Mouse (Mus musculus) hematopoietic multipotent progenitor cell, adult 10-12 weeks (in vitro differentiated cells): ENCODE data around the gene Stk16. TPM values are rescaled to one million over a fixed set of nuclear protein-coding genes. Genes with fewer than 3 reads are reported as not detected.

Experiments used
- polyA plus RNA-seq: library from polyadenylated mRNA; stranded (reverse); fragments of >175 nt; gene quantifications from 2 replicates; pipeline ENCODE4 v1.2.3, GENCODE M21; 2012; ENCODE audit warnings: low replicate concordance

The Stk16 gene
- 61.2 and 158 TPM in 2 replicates for polyA plus RNA-seq

DNA sequence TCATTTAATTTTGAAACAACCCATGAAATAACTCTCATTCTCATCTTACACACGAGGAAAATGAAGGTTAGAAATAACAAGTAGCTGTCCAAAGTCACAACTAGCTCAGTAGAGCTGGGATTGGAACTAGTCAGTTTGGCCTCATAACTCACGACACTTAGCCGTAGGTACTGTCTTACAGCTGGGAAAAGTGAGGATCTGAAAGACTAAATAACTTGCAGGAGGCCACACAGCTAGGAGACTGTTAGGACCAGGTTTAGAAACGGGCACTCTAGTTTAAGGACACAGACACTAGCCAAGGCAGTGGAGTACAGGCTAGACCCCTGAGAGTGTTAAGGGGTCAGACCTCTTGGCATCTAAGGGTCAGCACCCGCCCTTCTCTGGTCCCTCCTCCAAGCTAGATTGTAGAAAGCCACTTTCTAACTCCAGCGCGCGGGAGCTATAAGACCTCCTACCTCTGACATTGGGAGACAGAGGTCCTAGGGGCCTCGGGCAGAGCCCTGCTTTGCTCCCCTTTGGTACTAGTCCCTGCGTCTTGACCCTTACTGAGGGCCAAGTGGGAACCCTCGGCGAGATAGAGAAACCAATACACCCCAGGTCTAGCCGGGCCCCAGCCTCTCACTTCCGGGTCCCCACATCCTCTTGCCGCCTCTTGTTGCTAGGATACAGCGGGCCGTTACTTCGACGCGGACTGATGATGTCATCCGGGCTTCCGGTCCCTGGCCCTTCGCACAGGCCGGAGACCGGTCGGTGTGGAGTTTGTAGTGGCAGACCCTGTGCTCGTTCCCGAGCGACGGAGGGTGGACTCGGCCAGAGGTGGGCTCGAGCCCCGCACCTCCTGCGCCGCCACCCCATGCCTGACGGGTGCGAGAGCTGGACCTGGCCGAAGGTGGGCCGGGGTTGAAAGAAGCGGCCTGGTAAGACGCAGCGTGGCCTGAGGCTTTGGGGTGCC lies at the start of gene Stk16, which contains the start of gene Glb1l:
Gene Stk16 (plus strand): TSS at position 703 of the 952 bp plus-strand sequence.
Gene Glb1l (minus strand): TSS at position 678 of the 952 bp plus-strand sequence.

GRCm38 (mm10) chr1:75168472-75169464 lies 41.9 kb upstream of the Stk16 start, which contains the start of gene Zfand2b:
TSS of gene Zfand2b (plus strand) at chr1:75168646.

DNA sequence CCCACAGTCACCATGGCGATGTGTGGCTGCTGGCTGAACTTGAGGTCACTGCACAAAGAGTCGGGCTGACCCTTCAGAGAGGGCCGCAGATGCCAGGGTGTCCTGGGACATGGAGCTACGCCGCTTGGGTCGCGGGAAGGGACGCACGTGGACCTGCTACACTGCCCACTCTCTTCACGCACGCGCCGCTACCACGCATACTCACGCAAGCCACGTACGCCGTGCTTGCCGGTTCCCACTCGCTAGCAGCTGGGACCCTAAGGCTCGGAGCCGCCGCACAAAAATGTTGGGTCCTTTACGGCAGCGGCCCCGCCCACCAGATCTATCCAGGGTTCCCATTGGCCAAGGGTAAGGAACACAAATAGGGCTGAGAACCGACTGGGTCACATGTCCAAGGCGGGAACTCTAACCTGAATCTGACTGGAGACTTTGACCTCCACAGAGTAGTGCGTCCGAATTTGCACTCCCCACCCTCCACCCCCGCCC lies 30.5 kb upstream of the Stk16 start, which contains the start of gene Abcb6:
Gene Abcb6 (minus strand): TSS at position 288 of the 486 bp plus-strand sequence.

DNA sequence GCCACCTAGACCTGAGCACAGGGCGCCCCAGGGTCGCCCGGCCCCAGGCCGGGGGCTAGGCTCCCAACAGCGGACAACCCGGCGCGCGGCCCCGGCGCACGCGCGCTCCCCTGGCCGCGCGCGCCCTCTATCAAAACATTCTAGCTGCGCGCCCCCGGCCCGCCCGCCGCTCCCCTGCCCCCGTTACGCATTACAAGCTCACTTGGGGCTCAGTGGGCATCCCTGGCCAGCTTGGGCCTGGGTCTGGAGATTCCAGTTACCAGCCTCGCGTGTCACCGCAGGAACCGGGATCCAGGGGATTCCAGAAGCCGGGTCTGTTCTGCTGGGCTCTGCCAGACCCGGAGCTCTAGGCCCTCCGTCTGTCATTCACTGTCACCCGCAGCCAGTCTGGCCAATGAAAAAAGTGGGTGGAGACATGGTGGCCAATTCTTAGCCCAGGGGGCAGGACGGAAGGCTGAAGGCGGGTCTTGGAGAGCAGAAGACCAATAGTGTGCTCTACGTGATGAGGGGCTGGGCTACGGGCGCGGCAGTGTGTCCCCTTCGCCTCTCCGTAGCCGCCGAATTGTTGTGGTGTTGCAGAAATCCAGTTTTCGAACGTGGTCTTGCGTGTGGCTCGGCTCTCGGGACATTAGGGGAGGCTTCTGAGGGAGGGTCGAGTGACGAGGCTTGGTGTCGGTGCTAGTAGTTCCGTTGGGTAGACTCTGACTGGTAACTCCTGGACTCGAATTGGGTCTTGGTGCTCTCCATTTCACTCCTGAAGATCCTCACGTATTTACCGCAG lies 18.8 kb upstream of the Stk16 start, which contains the start of the genes Ankzf1 and Atg9a:
Gene Ankzf1 (plus strand): TSS at position 530 of the 781 bp plus-strand sequence.
Gene Atg9a (minus strand): TSS at position 575 of the 781 bp plus-strand sequence.

GRCm38 (mm10) chr1:75219531-75219930 lies 8.9 kb downstream of the Stk16 start, which contains the start of gene Tuba4a:
TSS of gene Tuba4a (minus strand) at chr1:75219865.

GRCm38 (mm10) chr1:75231664-75232152 lies 21.1 kb downstream of the Stk16 start, which contains the start of gene A630095N17Rik:
TSS of gene A630095N17Rik (minus strand) at chr1:75232102.

GRCm38 (mm10) chr1:75236117-75237050 lies 25.7 kb downstream of the Stk16 start, which contains the start of gene Dnajb2:
TSS of gene Dnajb2 (plus strand) at chr1:75236406.

DNA sequence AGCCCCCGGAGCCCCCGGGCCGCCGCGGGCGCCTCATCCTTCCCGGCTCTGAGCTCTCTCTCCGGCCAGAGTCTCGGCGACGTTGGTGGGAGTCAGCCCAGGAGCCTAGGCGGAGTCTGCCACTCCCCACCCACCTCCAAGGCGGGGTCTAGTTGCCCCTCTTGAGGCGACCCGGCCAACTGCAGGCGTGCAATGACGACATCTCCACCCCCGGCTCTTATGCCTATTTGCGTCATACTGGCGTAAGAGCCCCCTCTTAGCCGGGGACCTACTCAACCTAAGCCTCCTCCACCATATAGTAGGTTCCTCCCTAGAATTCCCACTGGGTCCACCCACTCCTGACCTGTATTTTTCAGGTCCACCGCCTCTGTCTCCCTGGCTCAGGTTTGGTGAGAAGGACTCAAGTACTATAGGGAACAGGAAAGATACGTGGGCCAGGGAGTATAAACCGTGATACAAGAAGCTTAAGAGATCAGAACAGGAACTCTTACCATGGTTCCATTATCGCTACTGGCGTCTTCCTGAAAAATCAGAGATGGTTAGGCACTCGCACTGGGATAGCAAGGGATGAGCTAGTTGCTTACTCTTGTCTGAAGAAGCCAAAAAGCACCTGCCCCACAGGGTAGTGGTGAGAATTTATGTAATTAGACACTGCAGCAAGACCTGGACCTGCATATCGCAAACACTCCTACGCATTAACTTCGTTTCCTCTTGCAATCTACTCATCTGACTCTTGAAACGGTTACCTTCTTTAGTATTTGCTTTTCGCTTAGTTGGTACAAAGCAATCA lies 53.6 kb downstream of the Stk16 start, which contains the start of gene Ptprn:
Gene Ptprn (minus strand): TSS at position 412 of the 790 bp plus-strand sequence.

Other genes with a start within 250 kb of the Stk16 start
- gene Nhej1, start 85.6 kb upstream of the Stk16 start, polyA plus RNA-seq = 0.49 and 0.71 TPM in 2 replicates
- gene Slc23a3, start 76.9 kb upstream of the Stk16 start, polyA plus RNA-seq = 0.15 TPM in 1 of 2 replicates, not detected in the other
- gene Cnppd1, start 68.1 kb upstream of the Stk16 start, polyA plus RNA-seq = 63.0 and 65.5 TPM in 2 replicates
- gene Retreg2, start 68.1 kb upstream of the Stk16 start, polyA plus RNA-seq = 81.2 and 167 TPM in 2 replicates
- 18.0 and 31.8 TPM in 2 replicates for gene Zfand2b, start 42.2 kb upstream of the Stk16 start, polyA plus RNA-seq
- 0.13 and 7.2 TPM in 2 replicates for gene Abcb6, start 30.4 kb upstream of the Stk16 start, polyA plus RNA-seq
- gene Ankzf1, start 18.7 kb upstream of the Stk16 start, polyA plus RNA-seq = 11.8 and 19.3 TPM in 2 replicates
- gene Atg9a, start 18.6 kb upstream of the Stk16 start, polyA plus RNA-seq = 41.2 and 51.7 TPM in 2 replicates
- 0.58 and 0.97 TPM in 2 replicates for gene Glb1l, start within 50 bp of the Stk16 start, polyA plus RNA-seq
- gene Tuba4a, start 9.0 kb downstream of the Stk16 start, polyA plus RNA-seq = 16.3 and 47.0 TPM in 2 replicates
- 0.28 TPM in 1 of 2 replicates, not detected in the other for gene A630095N17Rik, start 21.3 kb downstream of the Stk16 start, polyA plus RNA-seq
- gene Dnajb2, start 25.6 kb downstream of the Stk16 start, polyA plus RNA-seq = 18.6 and 44.4 TPM in 2 replicates
- 0.25 and 0.55 TPM in 2 replicates for gene Ptprn, start 53.7 kb downstream of the Stk16 start, polyA plus RNA-seq
- not detected in 2 replicates for gene Resp18, start 67.6 kb downstream of the Stk16 start, polyA plus RNA-seq
- 31.1 and 62.9 TPM in 2 replicates for gene Dnpep, start 107.2 kb downstream of the Stk16 start, polyA plus RNA-seq
- 0.42 and 3.0 TPM in 2 replicates for gene Des, start 149.5 kb downstream of the Stk16 start, polyA plus RNA-seq
- gene Speg, start 164.5 kb downstream of the Stk16 start, polyA plus RNA-seq = 1.3 and 3.6 TPM in 2 replicates
- gene Gmppa, start 225.1 kb downstream of the Stk16 start, polyA plus RNA-seq = 112 and 181 TPM in 2 replicates
- gene Asic4, start 239.6 kb downstream of the Stk16 start, polyA plus RNA-seq = not detected in 2 replicates